In genomic region chr17:25727265-25728008, GRCm38 (mm10) we compare ENCODE assay signal across 8 mouse cellular contexts. TPM values are rescaled to one million over a fixed set of nuclear protein-coding genes. Genes with fewer than 3 reads are reported as not detected.
A peak's percentile ranks its signal among the peaks of the same experiment; 100 is the strongest.
DNase-seq lines count a peak whose midpoint lies in the region; ATAC-seq and TF ChIP-seq lines count a peak whose summit lies in the region.

Chtf18 (minus strand) TSS chr17:25727419.
Rpusd1 (plus strand) TSS chr17:25727670.

- H3ac ChIP-seq in C2C12 (ENCODE audit: control insufficient read depth, insufficient read length, low read depth) (peak within 1 kb of the TSS; percentile 98), myocyte (ENCODE audit: control insufficient read depth, insufficient read length) (peak within 1 kb of the TSS; percentile 4)

- H3K9me3 ChIP-seq in erythroblast, embryonic 14.5 days (ENCODE audit: control insufficient read depth, low read length): peaks cover 7% of the 10 kb centered on the region
- no peaks in the 10 kb centered on the region for H3K9me3 ChIP-seq in heart, embryonic 11.5 days (replicated peaks; ENCODE audit: control insufficient read depth, low read length)
- no peaks in the 10 kb centered on the region for H3K9me3 ChIP-seq in kidney, embryonic 16.5 days (ENCODE audit: low read length)

- peak; percentile 38; the same call in 1 of the 2 replicates for TF ChIP-seq POLR2A in brain, embryonic 14.5 days (IDR thresholded peaks at IDR 0.05; ENCODE audit: borderline replicate concordance, extremely low read depth, insufficient read depth, insufficient read length, poor library complexity, severe bottlenecking)
- no peak for TF ChIP-seq POLR2A in liver, adult 2 months (IDR thresholded peaks at IDR 0.05; ENCODE audit: extremely low read depth, insufficient read depth, low read length)
- TF ChIP-seq POLR2A in myocyte (IDR thresholded peaks at IDR 0.05; ENCODE audit: insufficient read length, low read depth): peak; percentile 84

- H3K79me3 ChIP-seq in C2C12 (ENCODE audit: low read depth): peaks cover 6% of the 10 kb centered on the region

- H3K9ac ChIP-seq in heart, embryonic 11.5 days (ENCODE audit: low read depth, low read length): peak within 1 kb of the TSS; percentile 89
- peak within 1 kb of the TSS; percentile 83 for H3K9ac ChIP-seq in kidney, embryonic 16.5 days (replicated peaks; ENCODE audit: low read length)
- H3K9ac ChIP-seq in liver, adult 2 months (ENCODE audit: low read depth, low read length): peak within 1 kb of the TSS; percentile 65

- H3K27ac ChIP-seq in heart, embryonic 11.5 days (ENCODE audit: low read depth, low read length): peak within 1 kb of the TSS; percentile 29; the same call in 1 of the 2 replicates
- H3K27ac ChIP-seq in kidney, embryonic 16.5 days (ENCODE audit: low read length): 0 out of 2 replicates have a peak within 1 kb of the TSS, but pooled peaks have one; percentile 49
- H3K27ac ChIP-seq in liver, adult 2 months (replicated peaks; ENCODE audit: insufficient read depth, low read depth, low read length): no peak within 1 kb of the TSS

- H3K36me3 ChIP-seq in C2C12 (ENCODE audit: control insufficient read depth, insufficient read depth) (peaks cover 3% of the 10 kb centered on the region), myocyte (ENCODE audit: control insufficient read depth, insufficient read depth) (no peaks in the 10 kb centered on the region)
- peaks cover 59% of the 10 kb centered on the region for H3K36me3 ChIP-seq in erythroblast, embryonic 14.5 days (ENCODE audit: control insufficient read depth)
- H3K36me3 ChIP-seq in heart, embryonic 11.5 days (ENCODE audit: control insufficient read depth, insufficient read depth, low read length): peaks cover 4% of the 10 kb centered on the region; the same call in 1 of the 2 replicates
- H3K36me3 ChIP-seq in kidney, embryonic 16.5 days (ENCODE audit: insufficient read depth, low read length): peaks cover 17% of the 10 kb centered on the region; the same call in 1 of the 2 replicates
- no peaks in the 10 kb centered on the region for H3K36me3 ChIP-seq in liver, adult 2 months (ENCODE audit: control insufficient read depth, insufficient read depth, low read length)
- no peaks in the 10 kb centered on the region for H3K36me3 ChIP-seq in splenic B cell, adult 2 months (ENCODE audit: control insufficient read depth, insufficient read depth, low read length, poor library complexity, severe bottlenecking)

- H3K4me3 ChIP-seq in C2C12 (ENCODE audit: insufficient read depth, poor library complexity, severe bottlenecking) (peak within 1 kb of the TSS; percentile 74), myocyte (peak within 1 kb of the TSS; percentile 42)
- peak within 1 kb of the TSS; percentile 76 for H3K4me3 ChIP-seq in erythroblast, embryonic 14.5 days (replicated peaks)
- peak within 1 kb of the TSS; percentile 71 for H3K4me3 ChIP-seq in heart, embryonic 11.5 days (ENCODE audit: low read depth, low read length)
- H3K4me3 ChIP-seq in kidney, embryonic 16.5 days (ENCODE audit: low read length): peak within 1 kb of the TSS; percentile 64
- H3K4me3 ChIP-seq in liver, adult 2 months (ENCODE audit: insufficient read depth, low read depth, low read length): peak within 1 kb of the TSS; percentile 64

- peak; percentile 94 for ATAC-seq in heart, embryonic 11.5 days (replicated peaks; ENCODE audit: insufficient number of reproducible peaks, low FRiP score, low TSS enrichment)
- ATAC-seq in kidney, embryonic 16.5 days (ENCODE audit: low FRiP score, low TSS enrichment): peak; percentile 98

- peak within 1 kb of the TSS; percentile 97 for H3K4me2 ChIP-seq in heart, embryonic 11.5 days
- H3K4me2 ChIP-seq in kidney, embryonic 16.5 days (replicated peaks; ENCODE audit: low read depth, low read length): peak within 1 kb of the TSS; percentile 94
- peak within 1 kb of the TSS; percentile 92 for H3K4me2 ChIP-seq in myocyte (ENCODE audit: low read depth)

- H3K27me3 ChIP-seq in C2C12 (ENCODE audit: control insufficient read depth, insufficient read depth, insufficient read length): no peaks in the 10 kb centered on the region
- no peaks in the 10 kb centered on the region for H3K27me3 ChIP-seq in erythroblast, embryonic 14.5 days (ENCODE audit: control insufficient read depth)
- H3K27me3 ChIP-seq in heart, embryonic 11.5 days (ENCODE audit: control insufficient read depth, insufficient read depth, low read length): no peaks in the 10 kb centered on the region
- H3K27me3 ChIP-seq in kidney, embryonic 16.5 days (ENCODE audit: insufficient read depth, low read length): no peaks in the 10 kb centered on the region
- H3K27me3 ChIP-seq in liver, adult 2 months (ENCODE audit: control insufficient read depth, insufficient read depth, low read length): no peaks in the 10 kb centered on the region
- H3K27me3 ChIP-seq in myocyte (ENCODE audit: control insufficient read depth, insufficient read depth, insufficient read length): no peaks in the 10 kb centered on the region
- H3K27me3 ChIP-seq in splenic B cell, adult 2 months (ENCODE audit: control insufficient read depth, insufficient read depth, low read length, poor library complexity, severe bottlenecking): no peaks in the 10 kb centered on the region

- peaks cover 53% of the 10 kb centered on the region for H3K4me1 ChIP-seq in erythroblast, embryonic 14.5 days (ENCODE audit: control insufficient read depth)
- peaks cover 18% of the 10 kb centered on the region for H3K4me1 ChIP-seq in heart, embryonic 11.5 days (ENCODE audit: control insufficient read depth, insufficient read depth, low read length)
- H3K4me1 ChIP-seq in kidney, embryonic 16.5 days (ENCODE audit: insufficient read depth, low read length): peaks cover 19% of the 10 kb centered on the region
- no peaks in the 10 kb centered on the region; the same call in 1 of the 2 replicates for H3K4me1 ChIP-seq in liver, adult 2 months (ENCODE audit: control insufficient read depth, insufficient read depth, low read length)

- peak; percentile 100 for DNase-seq in brain, embryonic 14.5 days (ENCODE audit: low read depth)
- DNase-seq in liver, adult 2 months (ENCODE audit: extremely low read depth, low read depth, low spot score): peak; percentile 97
- DNase-seq in splenic B cell, adult 2 months (ENCODE audit: low read depth, low spot score): peak; percentile 99

- under 1% methylated on average over 37 of the region's 37 CpGs for WGBS in heart, embryonic 11.5 days (ENCODE audit: insufficient replicate concordance)
- under 1% methylated on average over 37 of the region's 37 CpGs for WGBS in kidney, embryonic 16.5 days
- under 1% methylated on average over 37 of the region's 37 CpGs for WGBS in liver, adult 2 months

- H3K79me2 ChIP-seq in C2C12 (ENCODE audit: control insufficient read depth, insufficient read depth) (peaks cover 31% of the 10 kb centered on the region), myocyte (ENCODE audit: control insufficient read depth, insufficient read depth) (peaks cover 5% of the 10 kb centered on the region)
- no peaks in the 10 kb centered on the region for H3K79me2 ChIP-seq in liver, adult 2 months (ENCODE audit: control insufficient read depth, insufficient read depth, low read length)

- TF ChIP-seq CTCF in C2C12 (IDR thresholded peaks at IDR 0.05; ENCODE audit: control insufficient read depth, insufficient read depth, insufficient read length): no peak
- TF ChIP-seq CTCF in brain, embryonic 14.5 days (IDR thresholded peaks at IDR 0.05; ENCODE audit: borderline replicate concordance, extremely low read depth, insufficient read depth, insufficient read length): no peak
- no peak for TF ChIP-seq CTCF in liver, adult 2 months (IDR thresholded peaks at IDR 0.05; ENCODE audit: low read depth, low read length)

TF ChIP-seq in C2C12, 6 proteins besides CTCF, POLR2A, EP300 and RAD21:
- TF ChIP-seq MAX (IDR thresholded peaks at IDR 0.05) (peak; percentile 29), FOSL1 (IDR thresholded peaks at IDR 0.05; ENCODE audit: insufficient read depth, low read length, poor library complexity, severe bottlenecking) (no peak), USF1 (IDR thresholded peaks at IDR 0.05; ENCODE audit: low read depth) (no peak), CEBPB (IDR thresholded peaks at IDR 0.05; ENCODE audit: low read depth) (no peak)
TF ChIP-seq in C2C12: peak in this region for 1.

TF ChIP-seq in myocyte, 11 proteins besides CTCF, POLR2A, EP300 and RAD21:
- TF ChIP-seq MYOG (IDR thresholded peaks at IDR 0.05; ENCODE audit: control insufficient read depth in 1 of 3, insufficient read depth in 1 of 3, insufficient read length in 2 of 3, low read depth in 2 of 3): no peak
- peak; percentile 93 for TF ChIP-seq E2F4 (IDR thresholded peaks at IDR 0.05; ENCODE audit: insufficient read depth)
- peak; percentile 71 for TF ChIP-seq POLR2AphosphoS2 (IDR thresholded peaks at IDR 0.05; ENCODE audit: insufficient read length, low read depth)
- no peak for TF ChIP-seq USF1 (IDR thresholded peaks at IDR 0.05; ENCODE audit: low read depth)

RNA-seq across cellular contexts. Expression of gene Chtf18, which starts in this region (rescaled TPM):
- polyA plus RNA-seq in C2C12 (2012; fragmentation: generic; extraction: Trizol) (22.8 TPM), myocyte (2012; fragmentation: generic; extraction: Trizol) (7.2 TPM)
- polyA plus RNA-seq in brain, embryonic 14.5 days (2012; rRNA removed): 12.4 and 18.7 TPM in 2 replicates
- 15.6 and 20.0 TPM in 2 replicates for polyA plus RNA-seq in erythroblast, embryonic 14.5 days (2012)
- polyA plus RNA-seq in heart, embryonic 11.5 days (2014; fragmentation: Nextera tagmentation; extraction: Ambion mirVana): 12.6 and 12.8 TPM in 2 replicates
- polyA plus RNA-seq in kidney, embryonic 16.5 days (2015; fragmentation: Nextera tagmentation; extraction: Ambion mirVana): 38.1 and 41.2 TPM in 2 replicates
- total RNA-seq in liver, adult 2 months (2014; rRNA removed): 0.18 and 0.47 TPM in 2 replicates
- polyA plus RNA-seq in liver, adult 2 months (2012; rRNA removed): 0.31 and 0.35 TPM in 2 replicates

RNA-seq across cellular contexts. Expression of gene Rpusd1, which starts in this region (rescaled TPM):
- polyA plus RNA-seq in C2C12 (2012; fragmentation: generic; extraction: Trizol) (20.7 TPM), myocyte (2012; fragmentation: generic; extraction: Trizol) (13.0 TPM)
- polyA plus RNA-seq in brain, embryonic 14.5 days (2012; rRNA removed): 43.2 and 59.4 TPM in 2 replicates
- 3.2 and 4.0 TPM in 2 replicates for polyA plus RNA-seq in erythroblast, embryonic 14.5 days (2012)
- polyA plus RNA-seq in heart, embryonic 11.5 days (2014; fragmentation: Nextera tagmentation; extraction: Ambion mirVana): 11.7 and 12.9 TPM in 2 replicates
- 26.2 and 26.8 TPM in 2 replicates for polyA plus RNA-seq in kidney, embryonic 16.5 days (2015; fragmentation: Nextera tagmentation; extraction: Ambion mirVana)
- 1.0 and 2.1 TPM in 2 replicates for total RNA-seq in liver, adult 2 months (2014; rRNA removed)
- 7.3 and 9.0 TPM in 2 replicates for polyA plus RNA-seq in liver, adult 2 months (2012; rRNA removed)
